Mouse (Mus musculus) hindbrain, embryonic 11.5 days (tissue): ENCODE data around the gene Hspa8. TPM values are rescaled to one million over a fixed set of nuclear protein-coding genes. Genes with fewer than 3 reads are reported as not detected.
"Not testable (repeated sequence)": the region's sequence is repeated elsewhere in the genome, so short reads cannot be mapped to it uniquely, and the experiment has no call there.

ENCODE experiments used
- ATAC-seq: fragments of 200-750 bp; cut with Nextera tagmentation; 2 replicates; pipeline ENCODE4 v1.8.0; 2017; ENCODE audit warnings: mild to moderate bottlenecking, moderate TSS enrichment, moderate library complexity; ENCODE audit not compliant: low FRiP score
- DNase-seq: peaks from one replicate; pipeline ENCODE4 v3.0.0-alpha.2; 2015; ENCODE audit warnings: low spot score
- H3K27ac ChIP-seq: fragments of 300-500 bp; sonication (generic); 2 replicates; pipeline ENCODE4 v1.5.1; 2014; ENCODE audit warnings: mild to moderate bottlenecking, low read depth, low read length
- H3K27me3 ChIP-seq: fragments of 300-500 bp; sonication (generic); 2 replicates; pipeline ENCODE4 v1.6.1; 2014; ENCODE audit warnings: mild to moderate bottlenecking, low read length, moderate library complexity, mixed read lengths; ENCODE audit not compliant: control insufficient read depth, insufficient read depth
- H3K36me3 ChIP-seq: fragments of 300-500 bp; sonication (generic); 2 replicates; pipeline ENCODE4 v1.6.1; 2014; ENCODE audit warnings: mild to moderate bottlenecking, low read length, moderate library complexity, mixed read lengths; ENCODE audit not compliant: control insufficient read depth, insufficient read depth
- H3K4me1 ChIP-seq: fragments of 300-500 bp; sonication (generic); replicated peaks from 2 replicates; pipeline ENCODE4 v1.6.1; 2014; ENCODE audit warnings: low read length, mixed read lengths; ENCODE audit not compliant: control insufficient read depth, insufficient read depth
- H3K4me2 ChIP-seq: fragments of 300-500 bp; sonication (generic); replicated peaks from 2 replicates; pipeline ENCODE4 v1.6.1; 2014; ENCODE audit warnings: mild to moderate bottlenecking, low read depth, low read length
- H3K4me3 ChIP-seq: fragments of 300-500 bp; sonication (generic); 2 replicates; pipeline ENCODE4 v1.5.1; 2014; ENCODE audit warnings: low read depth, low read length
- H3K9ac ChIP-seq: fragments of 300-500 bp; sonication (generic); 2 replicates; pipeline ENCODE4 v1.6.1; 2014; ENCODE audit warnings: low read depth, low read length
- H3K9me3 ChIP-seq: fragments of 300-500 bp; sonication (generic); 2 replicates; pipeline ENCODE4 v1.6.1; 2016; ENCODE audit warnings: low read length; ENCODE audit not compliant: control insufficient read depth
- WGBS: fragments of 180-500 bp; shearing (Covaris S2); extraction: QIAGEN DNeasy Blood & Tissue Kit; methylation state at CpG from one replicate; pipeline ENCODE4 v1.1.7; 2014; 5-methylcytosine and 5-hydroxymethylcytosine counted together
- polyA plus RNA-seq: library from polyadenylated mRNA; unstranded; fragments of >200 nt; fragmentation: Nextera tagmentation; extraction: Ambion mirVana; gene quantifications from 2 replicates; pipeline ENCODE4 v1.2.1, GENCODE M21; 2014

Hspa8 gene
- polyA plus RNA-seq, 1 experiment from 2014 or later: 3,764 TPM

DNA sequence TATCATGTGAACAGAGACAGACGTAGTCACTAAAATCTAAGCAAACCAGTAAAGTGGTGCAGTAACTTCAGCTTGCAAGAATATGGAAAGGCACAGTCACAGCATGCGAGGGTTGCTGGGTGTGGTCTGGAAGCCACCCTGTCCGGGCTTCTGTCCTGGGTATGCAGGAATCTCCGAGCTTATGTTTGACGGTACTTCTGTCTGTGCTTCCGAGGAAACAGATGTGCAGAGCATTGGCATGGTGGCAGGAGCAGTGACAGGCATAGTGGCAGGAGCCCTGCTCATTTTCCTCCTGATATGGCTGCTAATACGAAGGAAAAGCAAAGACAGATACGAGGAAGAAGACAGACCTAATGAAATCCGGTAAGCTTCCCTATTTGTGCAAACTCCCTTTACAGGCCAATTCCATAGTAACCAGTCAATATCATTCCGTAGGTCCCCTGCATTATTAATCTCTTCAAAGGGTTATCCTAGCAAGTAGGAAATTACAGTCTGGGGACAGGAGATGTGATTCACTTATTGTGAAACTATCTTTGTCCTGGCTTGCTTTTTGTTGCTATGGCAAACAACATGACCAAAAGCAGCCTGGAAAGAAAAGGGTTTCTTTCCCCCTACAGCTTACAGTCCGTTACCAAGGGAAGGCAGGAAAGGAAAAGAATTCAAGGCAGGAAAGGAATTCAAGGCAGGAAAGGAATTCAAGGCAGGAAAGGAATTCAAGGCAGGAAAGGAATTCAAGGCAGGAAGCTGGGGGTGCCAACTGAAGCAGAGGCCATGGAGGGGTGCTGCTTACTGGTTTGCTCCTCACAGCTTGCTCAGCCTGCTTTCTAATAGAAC lies 19.7 kb upstream of the Hspa8 start:
- Histone ChIP-seq H3K36me3 (no peaks in the 10 kb centered on the region), H3K9ac (no peak overlapping the region), H3K27me3 (no peaks in the 10 kb centered on the region), H3K4me2 (no peak overlapping the region), H3K4me1 (peaks cover 2% of the 10 kb centered on the region; the same call in 1 of the 2 replicates), H3K4me3 (no peak overlapping the region), H3K9me3 (no peaks in the 10 kb centered on the region), H3K27ac (no peak overlapping the region)
- no peak for ATAC-seq
- 76% methylated on average over 11 of the region's 11 CpGs for WGBS
- DNase-seq: no peak

DNA sequence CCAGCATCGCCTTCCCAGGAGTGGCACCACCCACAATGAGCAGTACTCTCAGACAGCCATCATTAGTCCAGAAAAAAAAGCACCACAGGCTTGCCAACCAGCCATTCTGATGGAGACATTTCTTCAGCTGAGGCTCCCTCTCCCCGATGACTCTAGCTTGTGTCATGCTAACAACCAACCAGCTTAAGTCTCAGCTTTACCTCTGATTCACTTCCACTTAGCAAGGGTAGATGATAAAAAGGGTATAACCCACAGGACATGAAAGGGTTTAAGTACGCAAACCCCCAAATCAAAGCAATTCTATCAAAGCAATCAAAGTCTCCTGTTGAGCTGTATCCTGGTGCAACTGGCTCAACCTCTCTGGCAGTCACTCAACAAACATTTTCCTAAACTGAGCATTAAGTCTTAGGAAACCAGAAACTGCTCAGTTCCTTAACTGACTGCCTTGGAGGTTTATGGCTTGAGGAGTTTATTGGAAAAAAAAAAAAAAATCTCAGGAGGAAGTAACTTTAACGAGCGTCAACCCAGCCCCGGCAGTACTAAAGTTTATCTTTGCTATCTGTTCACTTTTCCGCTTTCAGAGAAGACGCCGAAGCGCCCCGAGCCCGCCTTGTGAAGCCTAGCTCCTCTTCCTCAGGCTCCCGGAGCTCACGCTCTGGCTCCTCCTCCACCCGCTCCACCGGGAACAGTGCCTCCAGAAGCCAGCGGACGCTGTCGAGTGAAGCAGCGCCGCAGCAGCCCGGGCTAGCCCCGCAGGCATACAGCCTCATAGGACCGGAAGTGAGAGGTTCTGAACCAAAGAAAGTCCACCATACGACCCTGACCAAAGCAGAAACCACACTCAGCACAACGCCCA lies 18.8 kb upstream of the Hspa8 start:
- Histone ChIP-seq H3K4me3 (no peak overlapping the region), H3K4me2 (no peak overlapping the region; the same call in 1 of the 2 replicates), H3K9me3 (no peaks in the 10 kb centered on the region), H3K27me3 (no peaks in the 10 kb centered on the region), H3K4me1 (peaks cover 2% of the 10 kb centered on the region; the same call in 1 of the 2 replicates), H3K36me3 (no peaks in the 10 kb centered on the region), H3K27ac (no peak overlapping the region), H3K9ac (no peak overlapping the region)
- ATAC-seq (no peak), DNase-seq (no peak)
- 37% methylated on average over 26 of the region's 26 CpGs for WGBS

DNA sequence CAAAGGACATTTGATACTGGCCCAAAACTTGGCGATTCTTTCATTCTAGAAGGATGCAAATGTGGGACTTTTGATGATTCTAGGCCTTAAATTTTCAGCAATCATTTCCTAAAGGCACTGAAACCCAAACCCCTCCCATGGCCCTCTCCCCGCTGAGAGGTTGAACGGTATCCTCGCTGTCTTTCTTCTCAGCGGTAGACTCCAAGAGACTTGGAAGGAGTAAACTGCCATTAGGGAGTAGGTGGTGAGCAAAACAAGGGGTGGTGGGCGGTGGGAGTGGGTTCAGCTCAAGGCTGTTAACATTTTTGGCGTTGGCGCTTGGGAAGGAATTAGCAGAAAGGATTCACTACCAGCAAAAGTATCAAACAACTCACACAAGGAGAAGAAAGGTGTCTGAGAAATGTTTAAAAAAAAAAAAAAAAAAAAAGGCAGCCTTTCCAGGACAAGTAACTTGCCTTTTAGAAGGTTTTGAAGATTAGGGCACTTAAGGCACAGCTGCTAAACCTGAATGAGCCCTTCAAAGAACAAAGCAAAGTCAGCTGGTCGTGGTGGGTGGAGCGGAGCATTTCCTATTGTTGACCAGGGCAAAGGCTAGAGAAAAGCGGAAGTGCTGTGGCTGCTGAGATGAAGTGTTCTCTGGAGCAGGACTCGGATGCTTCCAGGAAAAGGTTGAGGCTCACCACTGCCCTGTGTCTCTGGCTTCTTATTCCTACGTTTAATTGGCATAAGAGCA lies 17.0 kb upstream of the Hspa8 start:
- ATAC-seq (peak; percentile 59; the same call in 1 of the 2 replicates), DNase-seq (peak; percentile 68)
- WGBS: 6% methylated on average over 13 of the region's 13 CpGs
- H3K36me3 ChIP-seq: no peaks in the 10 kb centered on the region
- H3K27me3 ChIP-seq: no peaks in the 10 kb centered on the region
- peak overlapping the region; percentile 49 for H3K27ac ChIP-seq
- H3K4me1 ChIP-seq: peaks cover 2% of the 10 kb centered on the region; the same call in 1 of the 2 replicates
- 0 out of 2 replicates have a peak overlapping the region, but pooled peaks have one; percentile 31 for H3K9ac ChIP-seq
- H3K9me3 ChIP-seq: no peaks in the 10 kb centered on the region
- H3K4me2 ChIP-seq: peak overlapping the region; percentile 20; the same call in 1 of the 2 replicates
- H3K4me3 ChIP-seq: no peak overlapping the region

DNA sequence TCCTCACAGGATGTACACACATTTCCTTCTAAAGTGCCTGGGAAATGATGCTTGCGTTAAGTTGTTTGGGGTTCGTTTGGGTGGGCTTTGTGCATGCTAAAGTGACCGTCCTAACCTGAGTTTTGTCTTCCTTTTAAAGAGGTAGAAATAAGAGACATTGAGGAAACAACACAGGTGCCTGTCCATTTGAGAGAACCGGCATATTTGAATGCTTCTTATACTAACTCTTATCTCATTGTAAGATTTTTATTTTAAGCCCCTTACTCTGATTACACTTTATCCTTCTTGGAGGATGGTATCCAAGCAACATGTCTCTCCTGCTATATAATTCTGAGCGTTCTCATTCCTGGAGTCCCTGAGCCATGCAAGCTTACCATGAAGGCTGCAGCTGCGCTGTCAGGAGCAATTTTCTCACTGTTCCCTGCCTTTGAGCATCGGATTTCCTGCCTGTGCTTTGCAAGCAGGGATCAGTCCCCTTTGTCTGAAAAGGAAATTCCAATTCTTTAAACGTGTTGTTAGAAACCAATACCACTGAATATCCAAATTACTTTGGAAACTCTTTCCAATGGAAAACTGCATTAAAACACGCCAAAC lies 16.3 kb upstream of the Hspa8 start:
- DNase-seq: peak; percentile 54
- peak overlapping the region; percentile 49 for H3K27ac ChIP-seq
- ATAC-seq: peak; percentile 38; the same call in 1 of the 2 replicates
- no peak overlapping the region for H3K4me3 ChIP-seq
- peak overlapping the region; percentile 20; the same call in 1 of the 2 replicates for H3K4me2 ChIP-seq
- no peaks in the 10 kb centered on the region for H3K36me3 ChIP-seq
- H3K27me3 ChIP-seq: no peaks in the 10 kb centered on the region
- peaks cover 2% of the 10 kb centered on the region; the same call in 1 of the 2 replicates for H3K4me1 ChIP-seq
- H3K9me3 ChIP-seq: no peaks in the 10 kb centered on the region
- 0 out of 2 replicates have a peak overlapping the region, but pooled peaks have one; percentile 31 for H3K9ac ChIP-seq
- 11% methylated on average over 9 of the region's 9 CpGs for WGBS

DNA sequence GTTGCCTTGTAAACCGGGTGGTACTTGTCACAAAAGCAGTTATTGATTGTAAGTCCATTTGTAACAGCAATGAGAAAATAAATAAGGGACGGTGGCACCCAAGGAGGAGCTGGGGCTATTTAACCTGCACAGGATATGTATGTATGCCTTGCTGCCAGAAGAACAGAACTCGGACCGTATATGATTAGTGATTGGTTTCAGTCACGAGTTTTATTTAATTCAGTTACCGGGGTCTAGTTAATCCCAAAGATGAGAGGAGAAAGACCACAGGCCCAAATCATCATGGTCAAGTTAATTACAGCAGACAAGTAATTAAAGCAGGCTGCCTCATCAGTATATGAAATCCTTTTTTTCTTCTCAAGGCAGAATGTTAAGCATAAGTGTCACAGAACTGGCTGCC lies 15.3 kb upstream of the Hspa8 start:
- ATAC-seq: no peak
- Histone ChIP-seq H3K4me3 (no peak overlapping the region), H3K9me3 (no peaks in the 10 kb centered on the region), H3K9ac (no peak overlapping the region), H3K27ac (no peak overlapping the region; the same call in 1 of the 2 replicates), H3K36me3 (no peaks in the 10 kb centered on the region), H3K27me3 (no peaks in the 10 kb centered on the region), H3K4me2 (no peak overlapping the region), H3K4me1 (peaks cover 2% of the 10 kb centered on the region; the same call in 1 of the 2 replicates)
- DNase-seq: no peak
- 68% methylated on average over 6 of the region's 6 CpGs for WGBS

DNA sequence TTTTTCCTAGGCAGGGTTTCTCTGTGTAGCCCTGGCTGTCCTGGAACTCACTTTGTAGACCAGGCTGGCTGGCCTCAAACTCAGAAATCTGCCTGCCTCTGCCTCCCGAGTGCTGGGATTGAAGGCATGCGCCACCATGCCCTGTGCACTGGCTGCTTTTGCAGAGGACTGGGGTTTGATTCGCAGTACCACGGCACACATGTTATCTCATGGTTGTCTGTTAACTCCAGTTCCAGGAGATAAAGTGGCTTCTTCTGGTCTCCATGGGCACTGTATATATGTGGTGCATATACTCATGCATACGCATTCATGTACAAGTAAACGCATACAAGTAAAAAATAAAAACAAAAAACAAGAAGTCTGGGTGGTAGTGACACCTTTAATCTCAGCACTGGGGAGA lies 14.0 kb upstream of the Hspa8 start:
- H3K9ac ChIP-seq, H3K4me2 ChIP-seq, H3K27ac ChIP-seq, H3K4me3 ChIP-seq, DNase-seq, ATAC-seq, H3K36me3 ChIP-seq, H3K27me3 ChIP-seq, H3K9me3 ChIP-seq, H3K4me1 ChIP-seq: not testable (repeated sequence)
- 95% methylated on average over 6 of the region's 6 CpGs for WGBS

DNA sequence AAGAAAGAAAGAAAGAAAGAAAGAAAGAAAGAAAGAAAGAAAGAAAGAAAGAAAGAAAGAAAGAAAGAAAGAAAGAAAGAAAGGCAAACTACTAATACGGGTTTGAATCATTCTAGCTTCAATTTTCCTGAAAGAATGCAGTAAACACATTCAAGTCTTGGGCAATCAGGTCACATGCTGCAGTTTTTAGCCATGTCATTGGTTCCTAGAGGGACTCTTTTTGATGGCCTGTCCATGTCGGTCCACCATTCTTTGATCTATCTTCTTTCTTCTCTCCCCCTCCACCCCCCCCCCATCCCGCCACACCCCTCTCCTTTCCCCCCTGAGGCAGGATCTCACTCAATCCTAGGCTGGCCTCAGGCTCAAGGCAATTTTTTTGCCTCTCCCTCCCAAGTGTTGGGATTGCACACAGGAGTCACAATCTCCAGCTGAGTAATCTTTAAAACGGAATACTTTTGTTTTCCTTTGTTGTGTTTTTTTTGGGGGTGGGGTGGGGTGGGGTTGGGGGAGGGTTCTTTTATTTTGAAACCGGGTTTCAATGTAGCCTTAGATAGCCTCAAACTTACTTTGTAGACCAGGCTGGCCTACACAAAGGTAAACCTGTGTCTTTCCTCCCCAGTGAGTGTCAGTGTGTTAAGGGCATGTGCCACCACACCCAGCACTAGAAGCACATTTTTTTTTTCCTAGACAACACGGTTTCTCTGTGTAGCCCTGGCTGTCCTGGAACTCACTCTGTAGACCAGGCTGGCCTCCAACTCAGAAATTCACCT lies 8.7 kb upstream of the Hspa8 start:
- Histone ChIP-seq H3K36me3 (no peaks in the 10 kb centered on the region), H3K4me3 (no peak overlapping the region), H3K4me1 (no peaks in the 10 kb centered on the region), H3K4me2 (no peak overlapping the region), H3K9ac (no peak overlapping the region), H3K9me3 (no peaks in the 10 kb centered on the region), H3K27me3 (no peaks in the 10 kb centered on the region), H3K27ac (no peak overlapping the region)
- no peak for DNase-seq
- no peak for ATAC-seq
- WGBS: 76% methylated on average over 6 of the region's 6 CpGs
